Mouse (Mus musculus) MEL (cell line): Measurements from ENCODE around the gene Scn7a. TPM values are rescaled to one million over a fixed set of nuclear protein-coding genes. Genes with fewer than 3 reads are reported as not detected.

Source experiments
- DNase-seq: peaks from one replicate; pipeline ENCODE4 v3.0.0; 2011; ENCODE audit warnings: low read depth, low spot score
- H3K27ac ChIP-seq: 2 replicates; pipeline ENCODE4 v1.5.1; 2012; ENCODE audit warnings: low read depth, mild to moderate bottlenecking, control low read depth, low read length, moderate library complexity; ENCODE audit not compliant: control insufficient read depth
- H3K27me3 ChIP-seq, 2 experiments: fragments of 150-350 bp in 1 of 2; sonication (generic) in 1 of 2; 2 replicates each; pipeline ENCODE4 v1.6.1; 2012; ENCODE audit warnings: low read length in 2 of 2, mild to moderate bottlenecking in 2 of 2, improper control_type of control experiment in 1 of 2, moderate library complexity in 1 of 2; ENCODE audit not compliant: insufficient read depth in 2 of 2, control insufficient read depth in 1 of 2
- H3K36me3 ChIP-seq, 2 experiments: 2 replicates each; pipeline ENCODE4 v1.6.1; 2012 to 2014; ENCODE audit warnings: low read length in 2 of 2, improper control_type of control experiment in 1 of 2, inconsistent platforms in 1 of 2, mild to moderate bottlenecking in 1 of 2; ENCODE audit not compliant: insufficient read depth in 2 of 2, control insufficient read depth in 1 of 2
- H3K4me1 ChIP-seq, 2 experiments: fragments of 150-350 bp in 1 of 2; sonication (generic) in 1 of 2; 2 replicates each; pipeline ENCODE4 v1.6.1; 2012; ENCODE audit warnings: low read length in 2 of 2, improper control_type of control experiment in 1 of 2, mild to moderate bottlenecking in 1 of 2; ENCODE audit not compliant: insufficient read depth in 2 of 2, control insufficient read depth in 1 of 2
- H3K4me3 ChIP-seq, 2 experiments: fragments of 150-350 bp in 1 of 2; sonication (generic) in 1 of 2; 2 replicates each; pipeline ENCODE4 v1.5.1; 2012; ENCODE audit warnings: low read depth in 2 of 2, low read length in 2 of 2, mild to moderate bottlenecking in 2 of 2, moderate library complexity in 2 of 2, control low read depth in 1 of 2, improper control_type of control experiment in 1 of 2; ENCODE audit not compliant: control insufficient read depth in 1 of 2, insufficient read depth in 1 of 2
- H3K79me2 ChIP-seq: 2 replicates; pipeline ENCODE4 v1.6.1; 2012; ENCODE audit warnings: mild to moderate bottlenecking, low read length, moderate library complexity; ENCODE audit not compliant: control insufficient read depth, poor library complexity, insufficient read depth
- H3K9ac ChIP-seq: 2 replicates; pipeline ENCODE4 v1.6.1; 2012; ENCODE audit warnings: low read depth, mild to moderate bottlenecking, control low read depth, low read length, moderate library complexity; ENCODE audit not compliant: control insufficient read depth, poor library complexity, severe bottlenecking
- H3K9me3 ChIP-seq: fragments of 150-350 bp; sonication (generic); replicated peaks from 2 replicates; pipeline ENCODE4 v1.6.1; 2012; ENCODE audit warnings: mild to moderate bottlenecking, low read length, improper control_type of control experiment, moderate library complexity; ENCODE audit not compliant: insufficient read depth
- CHD1 ChIP-seq: IDR thresholded peaks from 2 replicates; pipeline ENCODE4 v1.6.1; 2012; ENCODE audit warnings: low read depth, mild to moderate bottlenecking, inconsistent platforms, low read length, improper control_type of control experiment
- ELF1 ChIP-seq: IDR thresholded peaks from 2 replicates; pipeline ENCODE4 v1.6.1; 2014; ENCODE audit warnings: low read depth, mild to moderate bottlenecking, inconsistent platforms, low read length, improper control_type of control experiment, moderate library complexity
- JUND ChIP-seq: IDR thresholded peaks from 2 replicates; pipeline ENCODE4 v1.6.1; 2011; ENCODE audit warnings: low read depth, mild to moderate bottlenecking, improper control_type of control experiment, low read length
- MAZ ChIP-seq: IDR thresholded peaks from 2 replicates; pipeline ENCODE4 v1.6.1; 2012; ENCODE audit warnings: low read depth, mild to moderate bottlenecking, inconsistent platforms, low read length, improper control_type of control experiment
- POLR2A ChIP-seq, 2 experiments: IDR thresholded peaks; 2 replicates each; pipeline ENCODE4 v1.6.1; 2011 to 2012; ENCODE audit warnings: low read length in 2 of 2, mild to moderate bottlenecking in 2 of 2, control low read depth in 1 of 2, improper control_type of control experiment in 1 of 2, low read depth in 1 of 2, moderate library complexity in 1 of 2; ENCODE audit not compliant: control insufficient read depth in 1 of 2, insufficient read depth in 1 of 2, poor library complexity in 1 of 2
- POLR2AphosphoS2 ChIP-seq: IDR thresholded peaks from 2 replicates; pipeline ENCODE4 v1.6.1; 2011; ENCODE audit warnings: low read length, improper control_type of control experiment
- ZKSCAN1 ChIP-seq: IDR thresholded peaks from 2 replicates; pipeline ENCODE4 v1.6.1; 2012; ENCODE audit warnings: low read depth, mild to moderate bottlenecking, inconsistent platforms, low read length, improper control_type of control experiment, moderate library complexity
- polyA plus RNA-seq, 2 experiments: library from polyadenylated mRNA; stranded (reverse) in 1 of 2; unstranded in 1 of 2; fragments of >175 nt in 1 of 2; fragments of >200 nt in 1 of 2; gene quantifications; 2 replicates each; pipeline versions ENCODE4 v1.2.1 to v1.2.4; 2012; ENCODE audit warnings: low replicate concordance in 2 of 2, low read depth in 1 of 2; ENCODE audit not compliant: insufficient read length in 2 of 2, insufficient read depth in 1 of 2, missing spikeins in 1 of 2
- total RNA-seq: library from RNA; depleted of rRNA; stranded (reverse); fragments of 300-350 nt; gene quantifications from 2 replicates; pipeline ENCODE4 v1.2.3, GENCODE M21; 2012; rRNA removed

Gene Scn7a
- total and polyA plus RNA-seq, 3 experiments, result not detected

- Histone ChIP-seq H3K9me3 (no peaks in the 10 kb centered on the region), H3K27ac (no peak overlapping the region), H3K79me2 (no peaks in the 10 kb centered on the region), H3K36me3 (no peaks in the 10 kb centered on the region), H3K4me3 (no peak overlapping the region), H3K4me1 (no peaks in the 10 kb centered on the region), H3K27me3 (no peaks in the 10 kb centered on the region), H3K9ac (no peak overlapping the region)
- TF ChIP-seq ZKSCAN1 (no peak), ELF1 (no peak), POLR2AphosphoS2 (no peak), POLR2A (IDR thresholded peaks at IDR 0.05; ENCODE audit: control insufficient read depth in 1 of 2, insufficient read depth in 1 of 2, low read depth in 1 of 2, low read length in 2 of 2, poor library complexity in 1 of 2) (no peak), MAZ (no peak), JUND (no peak), CHD1 (no peak)
- no peak for DNase-seq
Measured at GRCm38 (mm10) chr2:66632728-66633127, 152.0 kb downstream of the Scn7a start.

Other genes with a start within 250 kb of the Scn7a start
- not detected in 2 replicates for gene Scn9a, start 150.0 kb downstream of the Scn7a start, total RNA-seq
- gene Scn9a, start 150.0 kb downstream of the Scn7a start, polyA plus RNA-seq, result not detected